Mouse (Mus musculus): ENCODE measurements at regions not wholly inside any gene's neighbourhood (a gene's known extent, or its start where the extent isn't known, plus 50 kb on each side); places are given as distances from the start of the nearest gene placed in this dataset.

GRCm38 (mm10) chr2:105552092-105552491 lies 116.6 kb upstream of the Pax6 start:
- no peak for TF ChIP-seq CTCF (IDR thresholded peaks at IDR 0.05; ENCODE audit: low read depth)
- TF ChIP-seq EP300 (IDR thresholded peaks at IDR 0.05; ENCODE audit: low read depth) = no peak
